Mouse (Mus musculus) brown adipose tissue, adult 24 weeks (tissue): ENCODE data around the gene Dab2ip. TPM values are rescaled to one million over a fixed set of nuclear protein-coding genes. Genes with fewer than 3 reads are reported as not detected.

ENCODE experiments used
- H3K27ac ChIP-seq: fragments of 200-500 bp; replicated peaks from 2 replicates; pipeline ENCODE4 v1.5.1; 2012; ENCODE audit warnings: low read depth, mild to moderate bottlenecking, low read length
- H3K4me1 ChIP-seq: fragments of 200-500 bp; 2 replicates; pipeline ENCODE4 v1.6.1; 2012; ENCODE audit warnings: low read length, mixed read lengths; ENCODE audit not compliant: control insufficient read depth, insufficient read depth, insufficient read length
- H3K4me3 ChIP-seq: fragments of 200-500 bp; 2 replicates; pipeline ENCODE4 v1.5.1; 2012; ENCODE audit warnings: low read depth, mild to moderate bottlenecking, low read length, moderate library complexity; ENCODE audit not compliant: insufficient read depth
- polyA plus RNA-seq: library from polyadenylated mRNA; stranded (reverse); fragments of >200 nt; gene quantifications from 2 replicates; pipeline ENCODE4 v1.2.4, GENCODE M21; 2012; ENCODE audit not compliant: missing spikeins, insufficient read depth, insufficient read length

Gene Dab2ip
- polyA plus RNA-seq, 1 experiment = 19.1 TPM

DNA sequence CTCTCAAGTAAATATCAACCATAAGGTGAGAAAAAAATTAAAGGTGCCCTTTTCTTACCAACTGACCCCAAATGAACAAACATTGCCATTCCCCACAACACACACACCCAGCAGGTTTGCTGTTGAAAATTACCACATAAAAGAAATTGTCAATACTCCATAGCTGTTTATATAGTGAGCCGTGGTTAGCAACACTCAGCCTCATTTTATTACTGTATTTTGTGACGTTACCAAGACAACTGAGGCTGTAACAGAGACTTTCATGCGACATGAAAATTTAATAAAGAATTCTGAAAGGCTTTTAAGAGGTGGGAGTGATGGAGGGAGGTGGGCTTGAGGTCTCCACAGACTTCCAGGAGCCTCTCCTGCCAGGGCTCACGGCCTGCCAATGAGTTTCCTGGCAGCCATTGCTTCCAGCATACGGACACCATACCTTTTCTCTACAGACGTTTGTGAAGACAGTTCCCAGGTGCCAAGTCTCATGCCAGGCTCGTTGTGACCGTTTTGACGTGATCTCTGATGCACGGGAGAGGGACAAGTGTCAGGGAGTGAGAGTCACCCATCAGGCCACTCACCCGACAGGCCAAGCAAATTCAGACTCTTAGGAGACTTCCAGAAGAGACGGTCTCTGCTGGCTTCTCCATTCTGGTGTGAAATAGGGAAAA lies 189.4 kb downstream of the Dab2ip start:
- Histone ChIP-seq H3K27ac (no peak overlapping the region), H3K4me3 (no peak overlapping the region), H3K4me1 (no peaks in the 10 kb centered on the region)

DNA sequence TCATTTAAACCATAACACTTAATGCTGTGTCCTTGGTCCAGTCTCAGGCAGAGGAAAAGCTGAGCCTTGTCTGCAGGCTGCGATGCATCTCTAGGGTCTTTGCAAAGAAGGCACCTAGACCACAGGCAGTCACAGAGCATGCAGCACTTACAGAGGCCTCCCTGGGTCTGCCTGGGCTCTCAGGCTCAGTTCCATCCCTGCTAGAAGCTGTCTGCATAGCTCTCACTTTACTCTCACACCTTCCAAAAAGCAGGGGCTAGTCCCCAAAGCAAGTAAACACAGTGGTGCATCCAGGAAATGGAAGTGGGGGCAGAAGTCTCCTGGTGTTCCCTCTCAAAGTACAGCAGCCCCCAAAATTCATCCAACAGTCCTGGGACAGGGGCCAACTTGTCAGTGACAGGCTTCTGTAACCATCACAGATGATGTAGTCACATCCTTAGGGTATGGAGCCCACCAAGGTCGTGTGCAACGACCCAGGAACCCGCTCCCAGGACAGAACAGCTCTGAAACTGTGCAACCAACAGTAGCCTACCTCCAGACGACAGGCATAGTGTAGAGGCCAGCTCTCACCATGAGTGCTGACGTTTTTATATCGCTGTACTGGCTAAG lies 192.6 kb downstream of the Dab2ip start:
- H3K4me3 ChIP-seq = no peak overlapping the region
- H3K27ac ChIP-seq = no peak overlapping the region
- no peaks in the 10 kb centered on the region; the same call in 1 of the 2 replicates for H3K4me1 ChIP-seq

DNA sequence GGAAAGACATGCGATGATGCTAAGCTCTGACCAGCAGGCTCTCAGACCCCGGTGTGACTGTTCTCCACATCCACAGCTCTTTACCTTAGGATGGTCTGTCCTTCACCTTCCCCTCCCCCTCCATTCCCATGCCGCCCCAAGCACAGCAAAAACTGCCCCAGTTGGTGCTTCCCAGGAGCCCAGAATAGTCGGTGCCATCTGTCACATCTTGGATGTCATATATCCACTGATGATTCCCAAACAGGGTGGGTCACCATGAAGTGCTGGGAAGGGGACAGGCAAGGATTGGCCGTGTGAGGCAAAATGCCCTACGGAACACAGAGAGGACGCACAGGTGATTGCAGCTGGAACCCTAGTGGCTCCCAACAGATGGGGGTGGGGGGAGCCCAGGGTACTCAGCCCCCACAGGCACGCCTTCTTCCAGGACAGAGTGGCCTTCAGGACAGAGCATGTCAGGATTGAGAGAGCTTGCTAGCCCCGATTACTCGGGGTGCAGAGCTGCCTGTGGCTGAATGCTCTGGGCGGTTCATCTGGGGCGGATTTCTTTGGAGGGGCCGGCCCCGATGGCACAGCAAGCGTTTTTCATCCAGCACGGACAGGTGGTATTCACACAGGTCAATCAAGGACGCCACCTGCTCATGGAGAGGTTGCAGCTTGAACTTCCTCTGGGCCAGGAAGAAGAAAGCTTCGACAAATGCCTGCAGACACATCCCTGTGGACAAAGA lies 193.9 kb downstream of the Dab2ip start:
- no peaks in the 10 kb centered on the region; the same call in 1 of the 2 replicates for H3K4me1 ChIP-seq
- H3K27ac ChIP-seq = no peak overlapping the region

DNA sequence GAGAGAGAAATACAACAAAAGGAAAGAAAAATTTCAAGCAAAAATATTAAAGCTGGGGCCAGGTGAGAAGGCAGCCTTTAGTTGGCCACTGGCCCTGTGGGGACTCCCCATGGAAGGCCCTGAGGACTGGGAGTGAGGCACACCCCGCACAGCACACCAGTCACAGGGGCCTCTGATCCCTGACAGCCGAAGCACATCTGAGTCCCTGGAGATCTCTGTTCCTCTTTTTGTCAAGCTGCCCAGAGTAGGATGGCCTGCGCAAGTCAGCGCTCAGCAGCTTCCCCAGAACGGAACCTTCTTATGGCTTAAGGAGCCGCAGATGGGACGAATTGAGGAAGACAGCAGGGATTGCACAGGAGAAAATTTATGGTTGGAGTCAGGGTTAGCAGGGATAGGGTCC lies 198.4 kb downstream of the Dab2ip start:
- no peaks in the 10 kb centered on the region; the same call in 1 of the 2 replicates for H3K4me1 ChIP-seq
- no peak overlapping the region for H3K27ac ChIP-seq
- H3K4me3 ChIP-seq = no peak overlapping the region

More for the DNA sequence above, 193.9 kb downstream of the Dab2ip start:
- H3K4me3 ChIP-seq = no peak overlapping the region

DNA sequence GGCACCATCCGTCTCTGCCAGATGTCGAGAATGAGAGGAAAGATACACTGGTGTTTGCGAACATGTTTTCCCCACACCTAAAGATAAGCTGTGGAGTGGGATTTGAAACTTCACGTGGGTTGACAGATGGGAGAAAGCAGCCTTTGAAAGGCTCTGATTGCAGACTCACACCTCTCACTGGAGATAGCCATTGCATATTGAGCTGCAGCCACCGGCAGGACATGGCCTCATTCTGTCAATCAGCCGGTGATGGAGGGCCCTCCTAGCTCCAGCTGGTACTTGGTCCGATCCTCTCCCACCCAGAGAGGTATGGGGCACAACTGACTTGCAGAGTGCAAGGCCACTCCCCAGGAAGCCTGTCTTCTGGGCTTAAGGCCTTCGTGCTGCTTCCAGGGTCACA lies 202.3 kb downstream of the Dab2ip start:
- no peak overlapping the region for H3K27ac ChIP-seq
- H3K4me1 ChIP-seq = no peaks in the 10 kb centered on the region
- no peak overlapping the region for H3K4me3 ChIP-seq

DNA sequence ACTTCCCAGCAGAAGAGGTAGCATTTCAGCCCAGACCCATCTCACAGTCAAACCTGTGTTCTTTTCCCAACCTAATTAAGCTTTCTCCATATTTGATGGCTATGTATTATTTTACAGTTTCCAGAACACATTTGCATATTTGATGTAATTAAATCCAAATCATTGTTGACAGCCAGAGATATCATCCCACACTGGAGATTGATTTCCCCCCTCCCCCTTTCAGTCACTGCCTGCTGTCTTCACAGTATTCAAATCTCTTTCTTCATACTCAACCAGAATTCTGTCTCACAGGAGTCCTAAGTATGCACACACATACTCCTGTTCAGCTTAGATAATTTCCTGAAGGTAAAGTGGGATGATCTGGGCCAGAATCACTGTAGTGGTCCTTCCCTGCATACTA lies 202.8 kb downstream of the Dab2ip start:
- Histone ChIP-seq H3K4me1 (no peaks in the 10 kb centered on the region), H3K4me3 (no peak overlapping the region), H3K27ac (no peak overlapping the region)

DNA sequence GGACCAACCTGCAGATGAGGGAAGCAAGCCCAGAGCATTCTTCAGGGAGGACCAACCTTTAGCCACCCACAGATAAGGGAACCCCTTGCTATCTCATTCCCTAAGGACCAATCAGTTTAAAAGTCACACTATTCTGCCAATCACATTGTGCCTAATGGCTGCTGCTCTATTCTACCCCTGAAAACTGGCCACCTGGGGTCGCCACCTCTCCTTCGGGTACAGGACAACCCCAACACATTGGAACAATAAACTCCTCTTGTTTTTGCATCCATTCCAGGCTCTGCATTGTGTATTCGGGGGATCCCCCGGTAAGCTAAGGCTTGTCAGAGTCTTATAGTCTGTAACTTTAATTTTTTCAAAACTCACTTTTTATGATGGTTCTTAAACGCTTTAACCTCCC lies 203.4 kb downstream of the Dab2ip start:
- H3K27ac ChIP-seq = no peak overlapping the region
- no peaks in the 10 kb centered on the region for H3K4me1 ChIP-seq
- H3K4me3 ChIP-seq = no peak overlapping the region

DNA sequence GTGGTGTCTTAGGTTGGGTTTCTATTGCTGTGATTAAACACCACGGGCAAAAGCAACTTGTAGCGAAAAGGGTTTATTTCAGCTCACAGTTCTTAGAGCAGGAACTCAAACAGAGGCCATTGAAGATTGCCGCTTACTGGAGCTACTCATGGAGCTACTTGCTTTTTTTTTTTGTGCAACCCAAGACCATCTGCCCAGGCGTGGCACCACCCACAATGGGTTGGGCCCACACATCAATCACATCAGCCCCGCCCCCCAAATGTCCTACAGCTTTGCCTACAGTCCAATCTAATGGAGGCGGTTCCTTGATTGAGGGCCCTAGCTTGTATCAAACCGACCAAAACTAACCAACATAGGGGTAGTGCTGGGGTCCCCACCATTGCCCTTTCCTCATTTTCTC lies 205.8 kb downstream of the Dab2ip start:
- no peak overlapping the region for H3K4me3 ChIP-seq
- H3K27ac ChIP-seq = no peak overlapping the region
- H3K4me1 ChIP-seq = no peaks in the 10 kb centered on the region

DNA sequence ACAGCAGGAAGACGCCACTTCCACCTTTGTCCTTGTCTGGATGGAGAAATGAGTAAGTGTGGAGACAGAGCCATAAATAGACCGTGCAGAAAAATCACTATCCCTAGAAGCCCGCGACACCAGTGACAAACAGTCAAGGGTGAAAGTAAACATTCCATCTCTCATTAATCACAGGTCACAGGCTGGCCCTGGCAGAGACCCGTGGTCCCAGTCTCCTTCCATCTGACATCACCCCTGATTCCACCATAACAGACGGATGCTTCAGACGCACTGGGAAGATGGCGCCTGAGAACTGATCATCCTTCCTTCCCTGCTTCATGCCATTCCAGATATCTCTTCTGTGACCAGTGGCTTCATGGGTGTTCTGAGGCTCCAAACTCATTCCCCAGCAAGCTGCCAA lies 206.3 kb downstream of the Dab2ip start:
- Histone ChIP-seq H3K4me1 (no peaks in the 10 kb centered on the region), H3K4me3 (no peak overlapping the region), H3K27ac (no peak overlapping the region)

DNA sequence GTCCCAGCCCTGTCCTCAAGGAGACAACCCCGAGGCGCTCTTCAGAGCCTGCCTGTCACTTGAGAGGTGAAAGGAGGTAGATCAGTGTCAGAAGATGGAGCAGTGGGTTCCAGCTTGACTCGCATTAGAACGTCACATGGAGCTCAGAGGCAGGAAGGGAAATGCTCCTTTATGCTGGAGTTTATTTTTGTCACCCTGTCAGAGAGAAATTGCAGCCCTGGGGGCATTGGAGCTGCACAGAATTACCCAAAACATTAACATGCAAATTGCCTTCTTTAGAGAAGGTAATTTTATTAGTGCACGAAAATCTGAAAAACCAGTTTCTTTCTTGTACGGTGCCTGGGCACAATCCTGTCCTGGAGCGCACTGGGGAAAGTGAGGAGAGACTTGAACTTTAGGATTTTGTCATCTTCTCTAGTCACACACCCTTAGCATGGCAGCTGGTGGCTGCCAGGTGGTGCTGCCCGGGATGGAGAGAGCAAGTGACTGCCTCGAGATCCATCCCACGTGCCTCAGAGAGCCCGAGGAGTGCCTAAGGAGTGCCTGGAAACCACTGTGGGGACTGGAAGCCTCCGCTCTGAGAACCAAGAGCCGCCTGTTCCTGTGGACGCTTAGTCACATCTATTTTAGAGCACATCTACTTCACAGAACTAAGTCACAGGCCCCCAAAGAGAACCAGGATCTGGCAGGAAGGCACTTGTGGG lies 209.9 kb downstream of the Dab2ip start:
- H3K4me1 ChIP-seq = no peaks in the 10 kb centered on the region
- H3K4me3 ChIP-seq = no peak overlapping the region
- H3K27ac ChIP-seq = no peak overlapping the region

DNA sequence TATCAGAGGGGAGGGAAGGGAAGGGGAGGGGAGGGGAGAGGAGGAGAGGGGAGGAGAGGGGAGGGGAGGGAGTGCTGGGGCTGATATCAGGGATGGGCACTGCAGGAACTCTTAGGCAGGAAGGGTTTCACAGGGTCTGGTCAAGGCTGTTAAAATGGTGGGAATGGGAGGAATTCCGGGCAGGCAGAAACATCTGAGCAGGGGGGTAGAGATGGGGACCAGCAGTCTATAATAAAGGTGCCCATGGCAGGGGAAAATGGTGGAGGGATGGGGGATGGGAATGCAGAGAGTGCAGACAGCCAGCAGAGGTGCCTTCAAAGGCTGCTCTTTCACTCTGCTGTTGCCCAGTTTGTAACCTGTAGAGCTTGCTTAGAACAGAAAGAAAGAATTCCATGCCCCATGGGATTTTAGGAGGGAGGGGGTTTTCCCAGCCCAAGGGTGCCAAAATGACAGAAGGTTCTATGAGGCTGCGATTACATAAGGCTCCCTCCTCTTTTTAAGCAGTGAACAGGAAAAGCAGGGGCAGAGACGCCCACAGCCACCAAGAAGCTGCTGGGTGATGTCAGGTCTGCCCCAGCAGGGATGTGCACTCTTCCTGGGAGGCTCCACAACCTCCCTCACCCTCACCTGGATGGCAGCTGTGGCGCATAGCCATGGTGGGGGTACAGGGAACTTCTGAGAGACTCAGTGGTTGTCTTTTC lies 210.6 kb downstream of the Dab2ip start:
- Histone ChIP-seq H3K4me1 (no peaks in the 10 kb centered on the region), H3K4me3 (no peak overlapping the region), H3K27ac (no peak overlapping the region)

DNA sequence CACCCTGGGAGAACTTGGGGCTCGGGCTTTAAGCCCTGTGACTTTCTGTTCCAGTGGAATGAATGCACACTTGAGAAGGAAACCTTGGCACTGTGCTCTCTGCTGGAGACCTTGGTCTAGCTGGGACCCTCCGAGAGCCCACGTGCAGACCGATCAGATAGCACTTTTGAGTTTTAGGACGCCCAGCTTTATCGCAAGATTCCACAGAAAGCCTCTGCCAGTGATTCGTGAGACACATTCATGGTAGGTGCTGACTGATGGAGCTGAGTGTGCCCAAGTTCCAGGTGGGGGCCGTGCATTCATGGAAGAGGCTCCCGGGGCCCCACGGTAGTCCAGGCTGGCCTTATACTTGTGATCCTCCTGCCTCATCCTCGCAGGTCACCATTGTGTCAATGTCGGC lies 211.3 kb downstream of the Dab2ip start:
- Histone ChIP-seq H3K27ac (no peak overlapping the region), H3K4me3 (no peak overlapping the region), H3K4me1 (no peaks in the 10 kb centered on the region)

DNA sequence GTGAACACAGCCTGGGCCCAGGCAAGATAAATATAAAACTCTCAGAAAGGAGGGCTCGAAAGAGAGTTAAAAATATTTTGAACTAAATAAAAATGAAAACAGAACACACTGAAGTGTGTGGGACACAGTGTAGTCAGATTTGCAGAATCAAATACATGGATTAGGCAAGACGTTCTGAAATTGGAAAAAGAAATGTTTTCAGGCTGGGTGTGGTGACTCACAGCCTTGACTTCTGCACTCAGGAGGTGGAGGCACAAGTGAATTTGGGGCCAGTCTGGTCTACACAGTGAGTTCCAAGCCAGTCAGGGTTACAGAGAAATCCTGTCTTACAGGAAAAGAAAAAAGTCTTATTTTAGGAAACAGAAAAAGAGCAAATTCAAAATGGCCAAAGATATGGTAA lies 212.5 kb downstream of the Dab2ip start:
- Histone ChIP-seq H3K27ac (no peak overlapping the region), H3K4me3 (no peak overlapping the region), H3K4me1 (no peaks in the 10 kb centered on the region)

DNA sequence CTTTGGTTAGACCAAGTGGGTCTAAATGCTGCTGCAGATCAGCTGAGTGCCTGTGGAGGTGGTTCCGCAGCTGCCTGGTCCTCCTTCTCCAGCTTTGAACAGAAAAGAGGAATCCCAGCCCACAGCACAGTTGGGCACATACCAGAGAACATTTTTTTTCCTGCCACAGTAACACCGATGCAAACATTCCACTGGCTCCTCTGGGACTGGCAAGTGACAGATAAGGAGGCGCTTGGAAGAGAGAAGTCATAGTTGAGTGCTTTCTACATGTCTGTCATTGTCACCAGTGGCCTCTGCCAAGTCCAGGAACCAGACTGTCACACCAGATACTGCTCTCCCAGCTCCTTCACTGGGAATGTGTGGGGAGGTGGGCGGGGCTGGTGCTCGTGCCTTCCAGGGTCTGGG lies 217.6 kb downstream of the Dab2ip start:
- H3K4me1 ChIP-seq = no peaks in the 10 kb centered on the region
- H3K27ac ChIP-seq = no peak overlapping the region
- no peak overlapping the region for H3K4me3 ChIP-seq

DNA sequence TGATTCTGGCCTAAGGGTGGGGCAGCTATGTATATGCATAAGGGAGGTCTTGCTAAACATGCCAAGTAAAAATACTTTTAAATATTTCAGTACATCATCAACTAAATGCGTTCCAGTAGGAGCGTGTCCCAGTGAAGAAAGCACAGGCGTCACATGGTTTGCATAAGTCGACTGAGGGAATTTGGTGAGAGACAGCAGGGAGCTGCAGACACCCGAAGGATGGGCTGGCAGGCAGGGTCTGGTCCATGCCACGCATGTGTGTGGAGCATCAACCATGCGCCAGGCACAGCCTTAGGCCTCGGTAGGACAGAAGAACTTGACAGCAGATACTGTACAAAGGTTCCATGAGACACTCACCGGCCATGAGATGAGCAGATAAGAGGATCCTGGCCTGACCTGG lies 218.9 kb downstream of the Dab2ip start:
- Histone ChIP-seq H3K4me1 (no peaks in the 10 kb centered on the region), H3K27ac (no peak overlapping the region), H3K4me3 (no peak overlapping the region)
